Mouse (Mus musculus) testis, adult 2 months (tissue): Measurements from ENCODE around the gene Slc1a3.

Source experiments
- CTCF ChIP-seq: fragments of 200-500 bp; IDR thresholded peaks from 2 replicates; pipeline ENCODE4 v1.5.1; 2012; ENCODE audit warnings: low read depth, mild to moderate bottlenecking, inconsistent platforms, low read length, moderate library complexity; ENCODE audit not compliant: control insufficient read depth, insufficient read depth, insufficient replicate concordance
- POLR2A ChIP-seq: fragments of 200-500 bp; IDR thresholded peaks from 2 replicates; pipeline ENCODE4 v1.6.1; 2012; ENCODE audit warnings: low read depth, mild to moderate bottlenecking, inconsistent platforms, low read length, moderate library complexity; ENCODE audit not compliant: control insufficient read depth

- TF ChIP-seq CTCF, result no peak
- TF ChIP-seq POLR2A, result no peak
Measured at GRCm38 (mm10) chr15:8717021-8717571, 6.5 kb upstream of the Slc1a3 start.
